Mouse (Mus musculus) lung, adult 2 months (tissue): Measurements from ENCODE around the gene Tradd. TPM values are rescaled to one million over a fixed set of nuclear protein-coding genes. Genes with fewer than 3 reads are reported as not detected.
A peak's percentile ranks its signal among the peaks of the same experiment; 100 is the strongest.

Experiments used
- DNase-seq: peaks from one replicate; pipeline ENCODE4 v3.0.0; 2022
- H3K4me1 ChIP-seq: fragments of 200-500 bp; 2 replicates; pipeline ENCODE4 v1.6.1; 2011; ENCODE audit warnings: low read length; ENCODE audit not compliant: control insufficient read depth, insufficient read depth
- H3K4me3 ChIP-seq: fragments of 200-500 bp; replicated peaks from 2 replicates; pipeline ENCODE3; 2011; ENCODE audit warnings: low read depth, mild to moderate bottlenecking, control low read depth, low read length; ENCODE audit errors: extremely low read depth
- CTCF ChIP-seq: fragments of 200-500 bp; IDR thresholded peaks from 2 replicates; pipeline ENCODE4 v1.5.1; 2011; ENCODE audit warnings: mild to moderate bottlenecking, low read length, control low read depth; ENCODE audit not compliant: insufficient read depth
- POLR2A ChIP-seq: fragments of 200-500 bp; IDR thresholded peaks from 2 replicates; pipeline ENCODE4 v1.6.1; 2011; ENCODE audit warnings: low read depth, mild to moderate bottlenecking, control low read depth, low read length, borderline replicate concordance; ENCODE audit errors: extremely low read depth
- WGBS: fragments of 180-500 bp; shearing (Covaris S2); methylation state at CpG from one replicate; pipeline ENCODE4 v1.1.7; 2018; 5-methylcytosine and 5-hydroxymethylcytosine counted together
- polyA plus RNA-seq: library from polyadenylated mRNA; depleted of rRNA; stranded (reverse); fragments of >200 nt; gene quantifications from 2 replicates; pipeline ENCODE4 v1.2.3, GENCODE M21; 2012

Tradd gene
- polyA plus RNA-seq, 1 experiment = 21.3 TPM

DNA sequence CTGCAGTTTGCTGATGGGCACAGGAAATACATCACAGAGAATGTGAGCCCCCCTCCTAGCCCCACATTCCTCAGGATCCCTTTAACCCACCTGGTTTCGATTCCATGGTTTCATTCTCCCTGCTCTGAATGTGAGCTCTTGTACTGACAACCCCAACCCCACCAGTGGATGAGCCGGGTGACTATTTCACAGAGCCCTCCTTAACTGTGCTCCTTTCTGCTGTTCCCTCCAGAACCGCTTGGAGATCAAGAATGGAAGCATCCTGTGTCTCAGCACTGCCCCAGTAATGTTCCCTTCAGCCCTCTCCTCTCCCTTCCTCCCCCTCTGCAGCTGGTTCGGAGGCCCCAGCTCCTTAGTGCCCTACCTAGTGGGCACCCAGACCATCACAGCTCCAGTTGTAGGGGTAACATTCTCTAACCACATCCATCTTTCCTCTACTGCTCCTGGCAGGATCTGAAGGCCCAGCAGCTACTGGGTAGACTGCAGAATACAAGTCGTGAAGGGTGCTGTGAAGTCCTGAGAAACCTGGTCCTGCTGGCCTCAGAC lies 41.8 kb upstream of the Tradd start:
- WGBS = 35% methylated on average over 5 of the region's 5 CpGs
- no peak for DNase-seq

GRCm38 (mm10) chr8:105305211-105306145 lies 41.1 kb upstream of the Tradd start, which contains the start of gene Elmo3:
Gene Elmo3, plus strand, starts transcription at chr8:105305601.
- Histone ChIP-seq H3K4me1 (peaks cover 4% of the 10 kb centered on the region), H3K4me3 (peak within 1 kb of the TSS; percentile 52)
- WGBS = 9% methylated on average over 30 of the region's 30 CpGs
- peak; percentile 83 for DNase-seq
- TF ChIP-seq POLR2A = peak; percentile 75; the same call in 1 of the 2 replicates
- no peak for TF ChIP-seq CTCF

More for the DNA sequence above, 41.8 kb upstream of the Tradd start:
- no peak for TF ChIP-seq POLR2A
- TF ChIP-seq CTCF = no peak
- peak overlapping the region; percentile 18 for H3K4me3 ChIP-seq
- H3K4me1 ChIP-seq = peaks cover 4% of the 10 kb centered on the region

GRCm38 (mm10) chr8:105304325-105305210 lies 40.2 kb upstream of the Tradd start:
- H3K4me3 ChIP-seq = no peak overlapping the region
- peaks cover 4% of the 10 kb centered on the region for H3K4me1 ChIP-seq
- WGBS = 45% methylated on average over 9 of the region's 9 CpGs
- no peak for TF ChIP-seq POLR2A
- TF ChIP-seq CTCF = no peak
- DNase-seq = no peak

- H3K4me1 ChIP-seq = peaks cover 6% of the 10 kb centered on the region
- no peak for DNase-seq
- 59% methylated on average over 9 of the region's 9 CpGs for WGBS
- TF ChIP-seq CTCF = no peak
- TF ChIP-seq POLR2A = no peak
- H3K4me3 ChIP-seq = no peak overlapping the region
Measured at GRCm38 (mm10) chr8:105303874-105304273, 39.5 kb upstream of the Tradd start.

- peaks cover 11% of the 10 kb centered on the region for H3K4me1 ChIP-seq
- no peak for DNase-seq
- TF ChIP-seq CTCF (no peak), POLR2A (no peak)
- 64% methylated on average over 8 of the region's 8 CpGs for WGBS
- H3K4me3 ChIP-seq = no peak overlapping the region
Measured at GRCm38 (mm10) chr8:105303396-105303795, 39.0 kb upstream of the Tradd start.

DNA sequence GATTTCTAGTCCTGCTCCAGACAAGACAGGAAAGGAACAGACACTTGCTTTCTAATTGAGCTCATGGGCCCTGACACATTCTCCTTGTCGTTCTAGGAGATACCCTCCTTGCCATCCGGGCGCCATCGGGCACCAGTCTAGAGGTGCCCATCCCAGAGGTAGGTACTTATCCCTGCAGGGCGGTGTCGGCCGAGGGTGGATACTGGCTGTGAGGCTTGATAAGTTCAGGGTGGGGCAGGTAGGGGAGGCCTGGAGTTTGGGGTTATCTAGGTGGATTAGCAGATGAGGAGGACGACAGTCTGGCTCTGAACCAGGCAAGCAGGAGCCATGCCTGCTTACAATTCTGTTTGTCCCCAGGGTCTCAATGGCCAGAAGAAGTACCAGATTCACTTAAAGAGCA lies 35.6 kb upstream of the Tradd start:
- TF ChIP-seq POLR2A (no peak), CTCF (no peak)
- peaks cover 21% of the 10 kb centered on the region for H3K4me1 ChIP-seq
- DNase-seq = no peak
- 94% methylated on average over 8 of the region's 8 CpGs for WGBS
- no peak overlapping the region for H3K4me3 ChIP-seq

- peak overlapping the region; percentile 83 for H3K4me3 ChIP-seq
- no peak for TF ChIP-seq POLR2A
- no peak for TF ChIP-seq CTCF
- H3K4me1 ChIP-seq = peaks cover 18% of the 10 kb centered on the region
- no peak for DNase-seq
- 38% methylated on average over 18 of the region's 18 CpGs for WGBS
Measured at GRCm38 (mm10) chr8:105298351-105299252, 34.2 kb upstream of the Tradd start.

DNA sequence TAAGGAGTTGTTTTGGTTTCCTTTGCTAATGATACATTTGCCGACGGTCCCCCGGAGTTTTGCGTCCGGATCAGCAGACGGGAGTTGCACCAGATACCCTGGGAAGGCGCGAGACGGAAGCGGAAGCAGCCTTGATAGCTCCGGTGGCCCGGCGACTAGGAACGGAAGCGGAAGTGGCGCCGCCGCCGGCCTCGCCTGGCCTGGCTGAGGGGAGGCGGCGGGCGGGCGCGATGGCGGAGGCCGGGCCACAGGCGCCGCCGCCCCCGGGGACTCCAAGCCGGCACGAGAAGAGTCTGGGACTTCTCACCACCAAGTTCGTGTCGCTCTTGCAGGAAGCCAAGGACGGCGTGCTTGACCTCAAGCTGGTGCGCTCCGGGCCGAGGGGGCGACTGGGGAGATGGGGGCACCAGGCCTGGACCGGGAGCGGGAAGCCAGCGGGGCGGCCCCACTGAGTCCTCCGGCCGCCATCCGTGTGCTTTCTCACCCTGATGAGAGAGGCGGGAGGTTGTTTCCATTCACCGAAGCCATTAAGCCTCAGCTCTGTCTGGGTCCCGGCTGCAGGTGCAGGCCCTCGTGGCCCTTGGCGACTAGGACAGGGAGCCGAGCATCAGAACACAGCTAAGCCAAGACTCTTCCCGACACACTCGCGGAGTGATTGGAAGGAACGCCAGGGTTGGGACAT lies 33.2 kb upstream of the Tradd start, which contains the start of gene E2f4:
E2f4 (plus strand) TSS at position 153 of the 682 bp plus-strand sequence.
- under 1% methylated on average over 58 of the region's 58 CpGs for WGBS
- TF ChIP-seq CTCF = no peak
- no peak for TF ChIP-seq POLR2A
- peak within 1 kb of the TSS; percentile 83 for H3K4me3 ChIP-seq
- DNase-seq = peak; percentile 84
- H3K4me1 ChIP-seq = peaks cover 18% of the 10 kb centered on the region
